Mouse (Mus musculus) Muller cell, postnatal 12 days (primary cell): ENCODE results near the gene Rfx2.
A peak's percentile ranks its signal among the peaks of the same experiment; 100 is the strongest.

Source experiments
- DNase-seq: peaks from one replicate; pipeline ENCODE4 v3.0.0-alpha.2; 2015; ENCODE audit errors: inconsistent ontology term

Rfx2 gene

DNA sequence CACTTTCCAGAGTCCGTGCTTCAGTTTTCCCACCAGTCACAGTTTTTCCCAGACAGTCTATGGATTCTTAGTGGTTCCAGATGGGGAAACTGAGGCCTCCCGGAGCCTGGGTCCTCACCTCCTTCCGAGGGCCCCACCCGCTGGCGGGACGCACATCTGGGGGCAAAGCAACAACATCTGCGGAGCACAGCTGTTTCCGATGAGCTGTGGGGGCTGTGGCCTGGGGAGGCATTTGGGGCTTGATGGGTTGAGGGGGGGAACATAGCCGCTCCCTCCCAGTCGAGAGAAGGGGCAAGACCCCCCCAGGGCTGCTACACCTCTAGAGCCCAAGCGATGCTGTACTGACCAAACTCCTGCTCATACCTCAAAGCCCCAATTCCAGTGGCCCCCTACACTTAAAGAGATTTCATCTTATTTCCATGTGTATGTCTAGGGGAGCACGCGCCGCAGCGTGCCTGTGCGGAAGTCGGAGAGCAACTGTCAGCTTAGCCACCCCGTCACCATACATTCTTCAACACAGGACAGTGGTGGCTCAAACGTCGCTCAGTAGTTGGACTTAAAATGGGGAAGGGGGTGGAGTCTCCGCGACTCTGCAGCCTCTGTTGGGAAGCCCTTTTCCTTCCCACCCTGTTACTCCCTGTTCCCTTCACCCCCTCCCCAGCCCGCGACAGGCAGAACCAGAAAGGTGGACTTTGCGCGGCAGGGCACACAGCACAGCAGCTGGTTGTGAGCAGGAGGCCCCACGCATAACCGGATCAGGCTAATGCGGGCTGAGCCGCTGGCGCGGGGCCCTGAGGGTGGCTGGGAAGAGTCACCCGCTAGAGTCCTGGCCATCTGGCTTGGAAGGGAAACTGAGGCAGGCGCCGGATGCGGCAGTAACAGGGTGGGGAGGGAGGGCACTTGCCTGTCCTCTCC lies 76.3 kb downstream of the Rfx2 start:
- no peak for DNase-seq

DNA sequence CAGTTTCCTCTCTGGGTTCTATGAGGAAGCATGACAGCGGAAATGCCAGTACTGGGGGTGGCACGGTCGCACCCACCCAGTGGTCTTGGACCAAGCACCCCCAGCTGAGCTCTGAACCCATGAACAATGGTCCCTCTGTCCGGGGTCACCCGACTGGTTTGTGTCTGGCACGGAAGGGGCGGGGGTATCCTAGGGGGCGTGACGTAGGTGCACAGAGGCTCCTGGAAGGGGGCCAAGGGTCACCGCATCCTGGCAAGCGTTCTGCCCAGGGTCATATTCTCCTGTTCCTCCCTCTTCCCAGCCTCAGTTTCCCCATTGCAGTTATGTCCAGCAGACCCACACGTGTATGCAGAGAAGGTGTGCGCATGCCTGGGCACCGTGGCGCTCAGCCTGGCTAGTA lies 77.4 kb downstream of the Rfx2 start:
- peak; percentile 38 for DNase-seq

DNA sequence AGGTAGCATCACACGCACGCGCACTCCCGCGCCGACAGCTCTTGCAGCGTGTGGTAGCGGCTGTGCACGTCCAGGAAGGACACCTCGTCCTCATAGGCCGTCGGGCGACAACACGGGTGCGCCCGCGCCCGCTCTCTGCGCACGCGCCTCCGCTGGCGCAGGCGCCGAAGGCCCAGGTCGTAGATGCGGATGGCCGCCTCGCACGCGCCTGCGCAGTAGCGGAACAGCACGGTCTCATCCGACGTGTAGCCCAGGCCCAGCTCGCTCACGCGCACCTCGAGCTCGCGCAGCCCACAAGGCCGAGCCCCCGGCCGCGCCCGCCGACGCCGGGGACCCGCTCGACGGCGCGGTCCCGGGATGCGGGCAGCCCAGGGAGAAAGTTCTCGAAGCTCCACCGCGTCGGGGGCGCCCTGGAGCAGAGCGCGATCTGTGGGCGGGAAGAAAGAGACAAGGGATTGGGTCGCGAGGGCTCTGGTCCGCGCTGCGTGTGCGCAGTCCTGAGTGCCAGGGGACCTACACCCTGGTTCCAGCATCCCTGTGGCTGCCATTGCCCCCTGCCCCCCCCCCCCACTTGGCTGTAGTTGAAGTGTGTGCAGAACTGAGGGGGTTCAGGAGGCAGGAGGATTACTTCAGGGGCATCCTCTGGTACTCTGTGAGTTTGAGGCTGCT lies 79.3 kb downstream of the Rfx2 start:
- peak; percentile 42 for DNase-seq

DNA sequence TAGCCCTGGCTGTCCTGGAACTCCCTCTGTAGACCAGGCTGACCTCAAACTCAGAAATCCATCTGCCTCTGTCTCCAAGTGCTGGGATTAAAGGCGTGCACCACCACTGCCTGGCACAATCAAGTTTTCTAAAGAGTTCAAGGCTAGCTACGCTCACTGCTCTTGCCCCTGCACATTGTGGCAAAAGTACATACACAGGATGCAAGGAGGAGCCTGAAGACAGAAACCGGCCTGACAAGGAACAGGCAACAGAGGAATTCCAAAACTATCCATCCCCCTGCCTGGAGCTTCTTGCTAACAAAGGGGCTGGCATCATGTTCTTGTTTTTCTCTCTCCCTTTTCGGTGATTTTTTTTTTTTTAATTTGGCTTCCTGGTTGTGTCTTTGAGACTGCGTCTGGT lies 86.6 kb downstream of the Rfx2 start:
- DNase-seq: no peak

DNA sequence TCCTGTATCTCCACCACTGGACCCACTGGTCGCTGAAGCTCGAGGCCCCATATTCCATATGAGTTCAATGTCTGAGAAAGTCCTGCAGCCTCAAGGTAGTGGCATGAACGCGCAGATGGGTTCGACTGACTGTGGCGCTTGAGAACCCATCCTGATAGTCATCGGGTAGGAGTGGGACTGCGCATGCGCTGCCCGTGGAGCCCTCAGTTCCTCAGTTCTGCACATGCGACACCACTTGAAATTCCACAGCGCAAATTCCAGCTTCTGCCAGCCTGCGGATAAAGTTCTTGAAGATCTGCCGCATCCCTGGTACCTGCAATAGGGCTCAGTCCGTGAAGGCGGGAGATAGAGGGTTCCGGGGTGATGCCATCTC lies 90.0 kb downstream of the Rfx2 start:
- DNase-seq: no peak

DNA sequence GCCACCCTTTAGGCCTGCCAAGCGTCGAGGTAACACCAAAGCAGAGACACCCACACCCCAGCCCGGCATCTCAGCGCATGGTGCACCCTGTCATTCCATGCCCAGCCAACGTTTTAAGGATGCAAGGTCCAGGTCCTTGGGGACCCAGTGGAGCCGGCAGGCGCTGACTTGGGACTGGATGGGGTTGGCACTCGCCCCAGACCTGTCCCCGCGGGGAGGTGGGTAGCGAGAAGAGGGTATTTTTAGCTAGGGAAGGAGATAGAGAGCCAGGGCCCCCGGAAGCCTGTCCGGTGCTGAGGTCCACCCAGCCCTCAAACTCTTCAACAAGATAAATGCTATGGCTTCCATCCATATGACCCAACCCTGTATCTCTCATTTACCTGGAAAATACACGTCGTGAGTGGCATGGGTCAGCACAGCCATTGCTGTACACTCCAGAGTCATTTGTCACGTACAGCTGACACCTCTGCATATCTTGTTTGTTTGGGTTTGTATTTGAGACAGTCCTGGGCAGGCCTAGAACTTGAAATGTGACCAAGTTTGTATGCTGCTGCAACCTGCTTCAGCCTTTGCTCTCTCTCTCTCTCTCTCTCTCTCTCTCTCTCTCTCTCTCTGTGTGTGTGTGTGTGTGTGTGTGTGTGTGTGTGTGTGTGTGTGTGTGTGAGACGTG lies 90.6 kb downstream of the Rfx2 start:
- no peak for DNase-seq

DNA sequence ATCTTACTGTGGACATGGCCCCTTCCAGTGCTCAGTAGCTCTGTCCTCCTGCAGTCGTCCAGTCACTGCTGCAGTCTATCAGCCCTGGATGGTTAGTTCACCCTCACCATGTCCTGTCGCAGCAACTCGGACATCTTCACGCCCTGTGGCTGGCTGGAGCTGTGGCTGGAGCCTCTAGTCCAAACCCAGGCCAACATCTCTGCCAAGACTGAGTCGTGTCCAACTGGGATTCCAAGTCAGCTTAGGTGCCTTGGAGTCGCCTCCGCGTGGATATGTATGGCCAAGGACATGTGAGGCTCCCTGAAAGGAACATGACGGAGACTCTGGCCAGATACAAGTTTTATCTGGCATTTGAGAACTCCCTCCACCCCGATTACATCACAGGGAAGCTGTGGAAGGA lies 92.6 kb downstream of the Rfx2 start:
- no peak for DNase-seq

DNA sequence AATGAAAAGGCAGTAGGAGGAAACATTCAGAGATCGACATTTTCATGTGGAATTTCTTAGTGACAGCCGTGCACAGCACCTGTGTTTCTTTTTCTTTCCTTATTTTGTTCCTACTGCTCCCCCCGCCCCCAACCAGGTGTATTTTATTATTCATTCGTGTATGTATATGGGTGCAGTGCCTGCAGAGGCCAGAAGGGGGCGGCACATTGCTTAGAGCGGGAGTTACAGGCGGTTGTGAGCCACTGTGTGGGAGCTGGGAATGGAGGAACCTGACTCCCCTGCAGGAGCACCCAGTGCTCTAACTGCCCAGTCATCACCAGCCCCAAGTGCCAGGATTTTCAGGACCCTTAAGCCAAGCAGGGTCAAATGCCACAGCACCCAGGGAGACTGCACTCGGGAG lies 94.3 kb downstream of the Rfx2 start:
- no peak for DNase-seq

DNA sequence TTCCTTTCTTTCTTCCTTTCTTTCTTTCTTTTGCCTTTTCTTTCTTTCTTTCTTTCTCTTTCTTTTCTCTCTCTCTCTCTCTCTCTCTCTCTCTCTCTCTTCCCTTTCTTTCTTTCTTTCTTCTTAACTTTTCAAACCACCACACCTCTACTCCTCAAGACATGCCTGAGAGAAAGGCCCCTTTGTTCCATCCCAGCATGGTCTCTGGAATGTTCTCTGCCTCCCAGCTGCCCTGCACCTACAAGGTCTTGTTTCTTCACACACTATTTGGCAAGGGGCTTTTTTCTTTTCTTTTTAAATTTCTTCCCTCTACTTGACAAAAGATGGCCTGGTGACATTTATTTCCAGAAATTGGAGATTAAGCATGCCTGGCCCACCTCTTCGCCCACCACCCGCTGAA lies 101.2 kb downstream of the Rfx2 start:
- DNase-seq: no peak

DNA sequence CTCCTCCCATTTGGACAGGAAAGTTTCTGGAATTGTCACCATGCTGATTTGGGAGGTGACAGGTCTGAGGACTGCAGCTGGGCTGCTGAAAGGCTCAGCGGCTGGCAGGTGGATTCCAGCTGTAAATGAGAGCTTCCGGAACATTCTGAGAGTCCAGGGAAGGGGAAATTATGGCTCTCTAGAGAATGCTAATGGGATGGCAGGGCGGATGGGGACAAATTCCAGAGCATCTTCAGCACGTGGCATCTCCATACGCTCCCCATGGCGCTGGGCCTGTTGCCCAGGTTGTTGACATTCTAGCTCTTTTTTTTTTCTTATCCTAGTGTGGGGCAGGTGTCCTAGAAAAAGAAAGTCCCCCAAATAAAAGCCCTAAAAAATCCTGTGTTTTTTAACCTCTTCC lies 101.7 kb downstream of the Rfx2 start:
- DNase-seq: peak; percentile 73

DNA sequence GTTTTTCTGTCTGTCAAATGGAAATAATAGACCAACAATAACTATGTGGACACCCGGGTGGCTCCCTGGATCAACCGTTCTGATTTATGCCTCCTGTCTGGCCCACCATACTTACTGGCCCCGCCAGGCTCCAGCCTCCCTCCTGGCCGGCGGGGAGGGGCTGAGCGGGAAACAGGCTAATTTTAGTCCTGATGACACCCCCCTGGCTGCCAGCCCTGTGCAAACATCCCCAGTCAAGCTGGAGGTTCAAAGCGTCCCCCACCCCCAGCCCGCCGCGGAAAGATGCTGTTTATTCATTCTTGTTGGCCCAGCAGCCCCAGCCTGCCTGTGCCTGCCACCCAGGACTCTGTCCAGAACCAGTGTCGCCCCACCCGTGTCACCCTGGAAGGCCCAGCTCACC lies 102.7 kb downstream of the Rfx2 start:
- DNase-seq: no peak

DNA sequence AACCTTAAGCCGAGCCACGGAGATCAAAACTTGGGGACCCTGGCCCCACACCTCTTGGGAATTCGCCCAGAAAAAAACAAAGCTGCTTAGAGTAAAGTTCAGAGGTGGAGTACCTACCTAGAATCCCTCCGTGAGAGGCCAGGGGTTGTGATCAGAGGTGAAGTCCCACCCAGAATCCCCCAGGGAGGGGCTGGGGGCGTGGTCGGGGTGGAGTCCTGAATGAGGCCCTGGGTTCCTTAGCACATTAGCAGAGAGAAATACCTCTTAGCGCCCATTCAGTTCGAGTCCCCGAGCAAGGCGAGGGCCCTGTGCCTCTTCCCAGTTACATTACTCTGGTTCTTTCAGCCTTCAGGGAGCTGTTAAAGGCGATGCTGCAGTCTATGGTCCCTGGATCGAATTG lies 103.2 kb downstream of the Rfx2 start:
- DNase-seq: no peak

DNA sequence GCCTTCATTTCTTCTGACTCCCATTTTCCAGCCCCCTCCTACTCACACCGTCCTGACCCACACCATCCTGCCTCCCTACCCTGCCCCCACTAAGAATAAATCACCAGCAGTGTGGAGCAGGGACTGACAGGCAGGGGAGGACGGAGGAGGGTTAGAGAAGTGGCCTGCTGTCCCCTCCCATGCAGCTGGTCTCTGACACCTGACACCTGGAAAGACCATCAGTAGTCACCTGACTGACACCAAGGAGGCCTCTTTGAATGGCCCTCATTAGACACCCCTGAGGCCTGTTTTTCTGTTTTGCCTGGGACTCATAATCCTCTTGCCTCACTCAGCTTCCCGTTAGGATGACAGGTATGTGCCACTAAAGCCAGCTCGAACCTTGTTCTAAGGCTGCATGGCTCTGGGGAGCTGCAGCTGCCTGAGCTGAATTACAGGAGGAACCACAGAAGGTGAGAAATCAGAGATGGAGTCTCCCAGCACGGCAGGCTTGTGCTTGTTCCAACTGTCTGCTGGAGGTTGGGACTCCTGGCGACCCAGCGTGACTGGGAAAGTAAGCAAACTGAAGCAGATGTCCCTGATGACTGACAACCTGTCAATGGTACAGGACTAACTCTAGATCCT lies 103.7 kb downstream of the Rfx2 start:
- DNase-seq: no peak
